In genomic region chr5:83958196-83958595, GRCm38 (mm10) we compare ENCODE assay signal across 21 mouse cellular contexts.
"Had no signal": no experiment of that assay in that cellular context is flagged by ENCODE, and none has a peak within 500 bp of the region (broad histone marks: within the 10 kb centered on the region; RNA-seq: fewer than 3 reads in every experiment).

No protein-coding gene starts in this region.

- H3K36me3 ChIP-seq: limb, embryonic 13.5 days; liver, embryonic 12.5 days; liver, embryonic 15.5 days; lung, embryonic 15.5 days; midbrain, embryonic 10.5 days; midbrain, embryonic 13.5 days; neural tube, embryonic 13.5 days had no signal

- H3K9ac ChIP-seq: limb, embryonic 13.5 days; liver, embryonic 12.5 days; liver, embryonic 15.5 days; lung, embryonic 15.5 days; midbrain, embryonic 13.5 days; neural tube, embryonic 13.5 days had no signal

- DNase-seq: kidney, postnatal 25 days; left cerebral cortex, postnatal 4 days; liver; lung, adult 18-20 months; lung, postnatal 10 days; lung, postnatal 36 days; retina, postnatal 1 day; thymus, adult 18-20 months; thymus, postnatal 36 days had no signal

- H3K4me2 ChIP-seq: limb, embryonic 13.5 days; liver, embryonic 12.5 days; liver, embryonic 15.5 days; lung, embryonic 15.5 days; midbrain, embryonic 13.5 days; neural tube, embryonic 13.5 days had no signal

- ATAC-seq: liver, embryonic 12.5 days; midbrain, embryonic 13.5 days; midbrain, embryonic 16.5 days had no signal

- H3K4me3 ChIP-seq: layer of hippocampus, adult 2 months; limb, embryonic 13.5 days; liver, embryonic 12.5 days; liver, embryonic 15.5 days; lung, embryonic 15.5 days; megakaryocyte, embryonic 14.5 days; midbrain, embryonic 10.5 days; midbrain, embryonic 13.5 days; myocyte; neural tube, embryonic 13.5 days had no signal

- H3K27ac ChIP-seq: kidney, postnatal 0 days; layer of hippocampus, adult 2 months; limb, embryonic 13.5 days; liver, embryonic 12.5 days; liver, embryonic 15.5 days; lung, embryonic 15.5 days; midbrain, embryonic 10.5 days; midbrain, embryonic 13.5 days; neural tube, embryonic 13.5 days had no signal

- H3K27me3 ChIP-seq: limb, embryonic 13.5 days; liver, embryonic 12.5 days; liver, embryonic 15.5 days; lung, embryonic 15.5 days; megakaryocyte, embryonic 14.5 days; midbrain, embryonic 13.5 days; neural tube, embryonic 13.5 days had no signal

- H3K9me3 ChIP-seq: limb, embryonic 13.5 days; liver, embryonic 12.5 days; liver, embryonic 15.5 days; lung, embryonic 15.5 days; megakaryocyte, embryonic 14.5 days; midbrain, embryonic 10.5 days; midbrain, embryonic 13.5 days; neural tube, embryonic 13.5 days had no signal

- H3K4me1 ChIP-seq: limb, embryonic 13.5 days; liver, embryonic 12.5 days; liver, embryonic 15.5 days; lung, embryonic 15.5 days; midbrain, embryonic 10.5 days; midbrain, embryonic 13.5 days; neural tube, embryonic 13.5 days had no signal
